Mouse (Mus musculus) forebrain, embryonic 16.5 days (tissue): Measurements from ENCODE around the gene Prr12. TPM values are rescaled to one million over a fixed set of nuclear protein-coding genes. Genes with fewer than 3 reads are reported as not detected.

Experiments
- ATAC-seq: fragments of 200-750 bp; cut with Nextera tagmentation; 2 replicates; pipeline ENCODE4 v1.8.0; 2017; ENCODE audit warnings: mild to moderate bottlenecking, moderate library complexity
- H3K27ac ChIP-seq: fragments of 300-500 bp; sonication (generic); 2 replicates; pipeline ENCODE4 v1.5.1; 2014; ENCODE audit warnings: low read length, control low read depth
- H3K27me3 ChIP-seq: fragments of 300-500 bp; sonication (generic); replicated peaks from 2 replicates; pipeline ENCODE4 v1.6.1; 2014; ENCODE audit warnings: low read length; ENCODE audit not compliant: control insufficient read depth, insufficient read depth
- H3K36me3 ChIP-seq: fragments of 300-500 bp; sonication (generic); 2 replicates; pipeline ENCODE4 v1.6.1; 2014; ENCODE audit not compliant: control insufficient read depth, insufficient read depth
- H3K4me1 ChIP-seq: fragments of 300-500 bp; sonication (generic); replicated peaks from 2 replicates; pipeline ENCODE4 v1.6.1; 2014; ENCODE audit warnings: low read length; ENCODE audit not compliant: control insufficient read depth, insufficient read depth
- H3K4me2 ChIP-seq: fragments of 300-500 bp; sonication (generic); 2 replicates; pipeline ENCODE4 v1.6.1; 2014; ENCODE audit warnings: mild to moderate bottlenecking, low read length, control low read depth
- H3K4me3 ChIP-seq: fragments of 300-500 bp; sonication (generic); replicated peaks from 2 replicates; pipeline ENCODE4 v1.5.1; 2014; ENCODE audit warnings: mild to moderate bottlenecking, low read length, control low read depth
- H3K9ac ChIP-seq: fragments of 300-500 bp; sonication (generic); replicated peaks from 2 replicates; pipeline ENCODE4 v1.6.1; 2014; ENCODE audit warnings: low read depth, low read length, control low read depth
- H3K9me3 ChIP-seq: fragments of 300-500 bp; sonication (generic); 2 replicates; pipeline ENCODE4 v1.6.1; 2016; ENCODE audit warnings: low read length; ENCODE audit not compliant: control insufficient read depth
- WGBS: fragments of 180-500 bp; shearing (Covaris S2); extraction: QIAGEN DNeasy Blood & Tissue Kit; methylation state at CpG from one replicate; pipeline ENCODE4 v1.1.7; 2014; 5-methylcytosine and 5-hydroxymethylcytosine counted together
- polyA plus RNA-seq: library from polyadenylated mRNA; unstranded; fragments of >200 nt; fragmentation: Nextera tagmentation; extraction: Ambion mirVana; gene quantifications from 2 replicates; pipeline ENCODE4 v1.2.1, GENCODE M21; 2015

Prr12 gene
- polyA plus RNA-seq, 1 experiment from 2014 or later = 17.3 TPM

GRCm38 (mm10) chr7:45047491-45047890 lies 5.2 kb downstream of the Prr12 start:
- 93% methylated on average over 14 of the region's 14 CpGs for WGBS
- H3K4me1 ChIP-seq = peaks cover 18% of the 10 kb centered on the region
- no peak overlapping the region for H3K27ac ChIP-seq
- H3K9ac ChIP-seq = no peak overlapping the region
- peaks cover 54% of the 10 kb centered on the region for H3K36me3 ChIP-seq
- H3K4me2 ChIP-seq = no peak overlapping the region
- no peak for ATAC-seq
- no peaks in the 10 kb centered on the region for H3K9me3 ChIP-seq
- H3K4me3 ChIP-seq = no peak overlapping the region
- H3K27me3 ChIP-seq = no peaks in the 10 kb centered on the region

DNA sequence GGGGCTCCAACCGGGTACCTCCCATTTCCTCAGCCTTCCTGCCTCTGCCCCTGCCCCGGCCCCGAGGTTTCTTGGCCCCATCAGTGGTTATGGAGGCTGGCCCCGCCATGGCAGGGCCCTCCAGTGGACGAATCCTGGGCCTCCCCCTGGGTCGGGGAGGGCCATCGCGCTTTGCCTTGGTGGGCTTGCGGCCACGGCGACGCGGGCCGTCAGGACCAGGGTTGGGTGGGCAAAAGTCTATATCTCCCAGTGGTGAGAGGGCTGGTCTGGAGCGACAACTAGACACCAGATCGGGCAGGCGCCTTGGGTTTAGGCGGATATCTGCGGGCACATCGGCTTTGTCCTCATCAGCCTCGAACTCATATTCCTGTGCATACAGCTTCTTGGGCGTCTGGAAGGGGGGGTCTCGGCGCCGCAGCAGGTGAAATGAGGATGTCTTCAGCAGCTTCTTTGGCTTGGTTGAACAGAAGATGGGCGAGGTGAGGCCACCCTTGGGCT lies 5.8 kb downstream of the Prr12 start:
- no peaks in the 10 kb centered on the region for H3K9me3 ChIP-seq
- H3K27me3 ChIP-seq = no peaks in the 10 kb centered on the region
- peaks cover 18% of the 10 kb centered on the region for H3K4me1 ChIP-seq
- H3K27ac ChIP-seq = no peak overlapping the region
- WGBS = 96% methylated on average over 26 of the region's 26 CpGs
- ATAC-seq = no peak
- peaks cover 54% of the 10 kb centered on the region for H3K36me3 ChIP-seq
- H3K4me2 ChIP-seq = no peak overlapping the region
- no peak overlapping the region for H3K4me3 ChIP-seq
- H3K9ac ChIP-seq = no peak overlapping the region

- 91% methylated on average over 22 of the region's 22 CpGs for WGBS
- no peak overlapping the region for H3K4me2 ChIP-seq
- ATAC-seq = no peak
These were observed 6.9 kb downstream of the Prr12 start for GRCm38 (mm10) chr7:45045741-45046140.

DNA sequence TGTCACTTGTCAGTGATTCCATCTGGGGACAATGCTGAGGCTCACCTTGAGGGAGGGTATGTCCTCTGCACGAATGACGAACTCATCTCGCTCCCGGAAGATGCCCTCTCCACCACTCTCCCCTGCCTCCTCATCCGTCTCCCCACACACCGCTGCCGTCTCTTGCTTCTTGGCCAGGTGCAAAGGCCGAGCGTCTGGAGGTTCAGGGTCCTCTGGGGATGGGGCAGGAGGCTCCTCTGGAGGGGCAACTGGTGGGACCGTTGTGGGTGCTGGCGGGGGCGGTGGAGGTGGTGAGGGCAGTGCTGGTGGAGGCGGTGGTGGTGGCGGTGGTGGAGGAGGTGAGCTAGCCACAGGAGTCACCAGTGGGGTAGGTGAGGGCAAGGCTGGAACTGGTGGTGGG lies 9.4 kb downstream of the Prr12 start:
- no peaks in the 10 kb centered on the region for H3K27me3 ChIP-seq
- no peak overlapping the region for H3K27ac ChIP-seq
- peaks cover 61% of the 10 kb centered on the region for H3K36me3 ChIP-seq
- no peak overlapping the region for H3K9ac ChIP-seq
- 93% methylated on average over 14 of the region's 14 CpGs for WGBS
- no peaks in the 10 kb centered on the region for H3K9me3 ChIP-seq
- ATAC-seq = no peak
- no peaks in the 10 kb centered on the region for H3K4me1 ChIP-seq
- H3K4me2 ChIP-seq = no peak overlapping the region
- H3K4me3 ChIP-seq = no peak overlapping the region

More at GRCm38 (mm10) chr7:45045741-45046140, 6.9 kb downstream of the Prr12 start:
- H3K4me1 ChIP-seq = peaks cover 6% of the 10 kb centered on the region
- no peaks in the 10 kb centered on the region for H3K27me3 ChIP-seq
- no peak overlapping the region for H3K9ac ChIP-seq
- H3K36me3 ChIP-seq = peaks cover 58% of the 10 kb centered on the region
- H3K27ac ChIP-seq = no peak overlapping the region
- no peaks in the 10 kb centered on the region for H3K9me3 ChIP-seq
- H3K4me3 ChIP-seq = no peak overlapping the region

GRCm38 (mm10) chr7:45040851-45041250 lies 11.8 kb downstream of the Prr12 start:
- Histone ChIP-seq H3K4me3 (no peak overlapping the region), H3K27ac (no peak overlapping the region), H3K9ac (no peak overlapping the region), H3K36me3 (peaks cover 65% of the 10 kb centered on the region), H3K9me3 (no peaks in the 10 kb centered on the region), H3K4me1 (no peaks in the 10 kb centered on the region), H3K4me2 (no peak overlapping the region), H3K27me3 (no peaks in the 10 kb centered on the region)
- no peak for ATAC-seq
- 94% methylated on average over 9 of the region's 9 CpGs for WGBS

GRCm38 (mm10) chr7:45038411-45038810 lies 14.3 kb downstream of the Prr12 start:
- Histone ChIP-seq H3K27ac (no peak overlapping the region), H3K4me3 (no peak overlapping the region), H3K36me3 (peaks cover 75% of the 10 kb centered on the region), H3K9ac (no peak overlapping the region), H3K9me3 (no peaks in the 10 kb centered on the region), H3K27me3 (no peaks in the 10 kb centered on the region), H3K4me1 (no peaks in the 10 kb centered on the region), H3K4me2 (no peak overlapping the region)
- no peak for ATAC-seq
- 95% methylated on average over 9 of the region's 9 CpGs for WGBS

- H3K4me1 ChIP-seq = no peaks in the 10 kb centered on the region
- peaks cover 77% of the 10 kb centered on the region for H3K36me3 ChIP-seq
- H3K4me3 ChIP-seq = no peak overlapping the region
- no peak overlapping the region for H3K27ac ChIP-seq
- no peak overlapping the region for H3K4me2 ChIP-seq
- H3K27me3 ChIP-seq = no peaks in the 10 kb centered on the region
- 71% methylated on average over 7 of the region's 7 CpGs for WGBS
- H3K9me3 ChIP-seq = no peaks in the 10 kb centered on the region
- no peak overlapping the region for H3K9ac ChIP-seq
- ATAC-seq = peak; percentile 61; the same call in 1 of the 2 replicates
These were observed 14.8 kb downstream of the Prr12 start for GRCm38 (mm10) chr7:45037720-45038361.

GRCm38 (mm10) chr7:45036702-45037101 lies 16.0 kb downstream of the Prr12 start:
- Histone ChIP-seq H3K36me3 (peaks cover 76% of the 10 kb centered on the region), H3K4me3 (no peak overlapping the region), H3K4me1 (no peaks in the 10 kb centered on the region), H3K9me3 (no peaks in the 10 kb centered on the region), H3K9ac (no peak overlapping the region), H3K27me3 (no peaks in the 10 kb centered on the region), H3K27ac (no peak overlapping the region), H3K4me2 (no peak overlapping the region)
- ATAC-seq = no peak
- 91% methylated on average over 11 of the region's 11 CpGs for WGBS

- Histone ChIP-seq H3K27me3 (no peaks in the 10 kb centered on the region), H3K4me1 (no peaks in the 10 kb centered on the region), H3K9ac (no peak overlapping the region), H3K4me2 (no peak overlapping the region), H3K9me3 (no peaks in the 10 kb centered on the region), H3K4me3 (no peak overlapping the region), H3K27ac (no peak overlapping the region), H3K36me3 (peaks cover 78% of the 10 kb centered on the region)
- ATAC-seq = no peak
- 93% methylated on average over 3 of the region's 3 CpGs for WGBS
These were observed 17.1 kb downstream of the Prr12 start for GRCm38 (mm10) chr7:45035631-45036030.
